Mouse (Mus musculus) thymus, adult 2 months (tissue): ENCODE results near the gene Hint2. TPM values are rescaled to one million over a fixed set of nuclear protein-coding genes. Genes with fewer than 3 reads are reported as not detected.

Experiments used
- DNase-seq: peaks from one replicate; pipeline ENCODE4 v3.0.0; 2021
- H3K27ac ChIP-seq: fragments of 200-500 bp; 2 replicates; pipeline ENCODE4 v1.5.1; 2012; ENCODE audit warnings: low read length, control low read depth; ENCODE audit not compliant: control insufficient read depth, insufficient read depth
- H3K27me3 ChIP-seq: fragments of 200-500 bp; 2 replicates; pipeline ENCODE4 v1.6.1; 2012; ENCODE audit warnings: mild to moderate bottlenecking, low read length, moderate library complexity, mixed read lengths; ENCODE audit not compliant: control insufficient read depth, insufficient read depth
- H3K36me3 ChIP-seq: fragments of 200-500 bp; 2 replicates; pipeline ENCODE4 v1.6.1; 2012; ENCODE audit warnings: mild to moderate bottlenecking, low read length, moderate library complexity; ENCODE audit not compliant: control insufficient read depth, insufficient read depth
- H3K4me1 ChIP-seq: fragments of 200-500 bp; replicated peaks from 2 replicates; pipeline ENCODE4 v1.6.1; 2012; ENCODE audit warnings: low read length; ENCODE audit not compliant: control insufficient read depth, insufficient read depth
- H3K4me3 ChIP-seq: fragments of 200-500 bp; 2 replicates; pipeline ENCODE4 v1.5.1; 2012; ENCODE audit warnings: mild to moderate bottlenecking, low read length, control low read depth, moderate library complexity; ENCODE audit not compliant: control insufficient read depth, insufficient read depth
- CTCF ChIP-seq: fragments of 200-500 bp; IDR thresholded peaks from 2 replicates; pipeline ENCODE4 v1.5.1; 2012; ENCODE audit warnings: mild to moderate bottlenecking, control low read depth, low read length, moderate library complexity, borderline replicate concordance; ENCODE audit not compliant: control insufficient read depth, poor library complexity, insufficient read depth; ENCODE audit errors: extremely low read depth
- POLR2A ChIP-seq: fragments of 200-500 bp; IDR thresholded peaks from 2 replicates; pipeline ENCODE4 v1.6.1; 2012; ENCODE audit warnings: mild to moderate bottlenecking, low read length, control low read depth, moderate library complexity; ENCODE audit not compliant: control insufficient read depth, poor library complexity, insufficient read depth; ENCODE audit errors: extremely low read depth
- WGBS: fragments of 180-500 bp; shearing (Covaris S2); methylation state at CpG from one replicate; pipeline ENCODE4 v1.1.7; 2018; 5-methylcytosine and 5-hydroxymethylcytosine counted together
- polyA plus RNA-seq: library from polyadenylated mRNA; depleted of rRNA; stranded (reverse); fragments of >200 nt; gene quantifications from 2 replicates; pipeline ENCODE4 v1.2.3, GENCODE M21; 2012; rRNA removed

Gene Hint2
- polyA plus RNA-seq, 1 experiment, result 41.5 TPM

DNA sequence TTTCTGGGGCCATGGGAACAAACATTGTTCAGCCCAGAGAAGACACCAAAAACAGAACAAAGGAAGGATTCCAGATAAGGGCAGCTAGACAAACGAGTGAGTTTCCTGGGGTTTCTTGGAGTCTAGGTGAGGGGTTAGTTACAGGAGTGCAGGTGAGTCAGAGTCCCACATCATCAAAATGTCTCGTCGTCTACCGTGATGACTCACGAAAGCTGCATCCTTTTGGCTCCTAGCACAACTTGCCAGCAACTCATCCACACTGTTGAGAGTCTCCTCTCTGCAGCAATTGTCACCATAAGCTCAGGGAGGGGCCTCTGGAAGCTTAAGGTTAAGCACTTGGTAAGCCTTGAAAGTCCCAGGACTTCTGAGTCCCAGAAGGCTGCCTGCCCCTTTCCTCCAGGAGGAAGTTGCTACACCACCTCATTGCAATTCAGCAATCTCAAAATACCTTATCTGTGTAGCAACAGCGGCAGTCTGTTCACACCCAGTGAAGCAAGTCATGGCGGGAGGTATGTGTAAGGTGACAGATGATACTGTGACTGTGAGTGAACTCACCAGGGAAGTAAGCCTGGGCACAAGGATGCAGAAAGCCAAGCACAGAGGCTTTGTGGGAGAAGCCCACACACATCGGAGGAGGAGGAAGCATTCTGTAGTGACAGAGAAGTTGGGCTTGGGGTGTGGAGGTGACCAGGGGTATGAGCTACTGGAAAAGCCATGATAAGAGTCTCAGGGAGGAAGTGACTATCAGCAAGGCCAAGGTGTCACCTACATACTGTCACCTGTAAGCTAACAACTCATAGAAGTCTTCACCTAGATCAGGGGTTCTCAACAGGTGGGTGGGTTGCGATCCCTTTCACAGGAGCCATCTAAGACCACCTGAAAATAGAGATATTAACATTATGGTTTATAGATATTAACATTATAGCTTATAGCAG, 51.2 kb downstream of the Hint2 start:
- no peak overlapping the region for H3K27ac ChIP-seq
- no peak for DNase-seq
- no peaks in the 10 kb centered on the region for H3K36me3 ChIP-seq
- no peak for TF ChIP-seq CTCF
- no peak for TF ChIP-seq POLR2A
- 60% methylated on average over 9 of the region's 9 CpGs for WGBS
- H3K4me1 ChIP-seq, result no peaks in the 10 kb centered on the region
- H3K4me3 ChIP-seq, result no peak overlapping the region
- H3K27me3 ChIP-seq, result no peaks in the 10 kb centered on the region

Other genes with a start within 250 kb of the Hint2 start
- 0.22 and 0.42 TPM in 2 replicates for gene Fam166b, start 227.3 kb downstream of the Hint2 start, polyA plus RNA-seq
- 66.6 and 67.5 TPM in 2 replicates for gene Tesk1, start 214.5 kb downstream of the Hint2 start, polyA plus RNA-seq
- gene Cd72, start 201.8 kb downstream of the Hint2 start, polyA plus RNA-seq, result 9.8 and 10.8 TPM in 2 replicates
- 187 and 239 TPM in 2 replicates for gene Sit1, start 172.7 kb downstream of the Hint2 start, polyA plus RNA-seq
- 330 and 367 TPM in 2 replicates for gene Ccdc107, start 163.6 kb downstream of the Hint2 start, polyA plus RNA-seq
- 105 and 108 TPM in 2 replicates for gene Arhgef39, start 156.8 kb downstream of the Hint2 start, polyA plus RNA-seq
- 2.5 and 2.9 TPM in 2 replicates for gene Car9, start 149.5 kb downstream of the Hint2 start, polyA plus RNA-seq
- gene Tpm2, start 132.7 kb downstream of the Hint2 start, polyA plus RNA-seq, result 10.7 and 12.1 TPM in 2 replicates
- gene Creb3, start 94.1 kb downstream of the Hint2 start, polyA plus RNA-seq, result 64.6 and 80.2 TPM in 2 replicates
- gene Tln1, start 93.8 kb downstream of the Hint2 start, polyA plus RNA-seq, result 225 and 254 TPM in 2 replicates
- gene Rgp1, start 77.8 kb downstream of the Hint2 start, polyA plus RNA-seq, result 99.6 and 114 TPM in 2 replicates
- 85.4 and 87.0 TPM in 2 replicates for gene Gba2, start 77.6 kb downstream of the Hint2 start, polyA plus RNA-seq
- not detected in 2 replicates for gene Msmp, start 72.0 kb downstream of the Hint2 start, polyA plus RNA-seq
- 5.2 and 6.3 TPM in 2 replicates for gene Npr2, start 24.5 kb downstream of the Hint2 start, polyA plus RNA-seq
- 1.00 and 1.0 TPM in 2 replicates for gene Spag8, start 2.9 kb downstream of the Hint2 start, polyA plus RNA-seq
- 9.0 and 10.0 TPM in 2 replicates for gene Tmem8b, start 12.5 kb upstream of the Hint2 start, polyA plus RNA-seq
- gene Fam221b, start 12.7 kb upstream of the Hint2 start, polyA plus RNA-seq, result 0.03 TPM in 1 of 2 replicates, not detected in the other
- not detected in 2 replicates for gene Olfr70, start 44.3 kb upstream of the Hint2 start, polyA plus RNA-seq
- gene Olfr71, start 53.8 kb upstream of the Hint2 start, polyA plus RNA-seq, result not detected in 2 replicates
- 1.2 and 1.8 TPM in 2 replicates for gene Hrct1, start 70.7 kb upstream of the Hint2 start, polyA plus RNA-seq
- 0.64 and 0.96 TPM in 2 replicates for gene Spaar, start 73.6 kb upstream of the Hint2 start, polyA plus RNA-seq
- gene Olfr159, start 114.5 kb upstream of the Hint2 start, polyA plus RNA-seq, result not detected in 2 replicates
- not detected in 2 replicates for gene Olfr156, start 167.4 kb upstream of the Hint2 start, polyA plus RNA-seq
- 0.01 and 0.11 TPM in 2 replicates for gene Olfr157, start 183.7 kb upstream of the Hint2 start, polyA plus RNA-seq
- gene Olfr155, start 195.1 kb upstream of the Hint2 start, polyA plus RNA-seq, result not detected in 2 replicates
- gene Reck, start 219.1 kb upstream of the Hint2 start, polyA plus RNA-seq, result 2.8 and 3.3 TPM in 2 replicates